Mouse (Mus musculus): ENCODE results near the gene Dennd4a. TPM values are rescaled to one million over a fixed set of nuclear protein-coding genes. Genes with fewer than 3 reads are reported as not detected.

Dennd4a gene
- total RNA-seq, 2 experiments from 2014 or later: 7.7 to 8.4 TPM

DNA sequence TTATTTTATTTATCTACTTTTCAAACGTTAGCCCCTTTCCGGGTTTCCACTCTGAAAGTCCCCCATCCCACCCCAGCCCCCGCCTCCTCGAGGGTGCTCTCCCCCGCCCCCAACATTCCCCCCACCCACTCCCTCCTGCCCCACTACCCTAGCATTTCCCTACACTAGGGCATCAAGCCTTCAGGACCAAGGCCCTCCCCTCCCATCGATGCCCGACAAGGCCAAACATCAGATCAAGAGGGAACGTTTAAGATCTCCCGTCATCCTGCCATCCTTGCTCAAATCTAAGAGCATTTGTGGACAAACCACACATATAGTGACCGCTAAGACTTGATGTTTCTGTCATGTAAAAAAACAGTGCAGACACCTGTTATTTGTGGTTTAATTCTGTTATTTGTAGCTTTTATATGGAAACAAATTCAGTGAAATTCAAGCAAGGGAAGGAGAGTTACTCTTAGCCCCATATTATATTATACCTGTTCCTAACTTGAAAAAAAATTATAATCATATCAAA is 21.2 kb upstream of the Dennd4a start:
- DNase-seq: no peak
- intact Hi-C loops (cut with DNase I): no loop called here

DNA sequence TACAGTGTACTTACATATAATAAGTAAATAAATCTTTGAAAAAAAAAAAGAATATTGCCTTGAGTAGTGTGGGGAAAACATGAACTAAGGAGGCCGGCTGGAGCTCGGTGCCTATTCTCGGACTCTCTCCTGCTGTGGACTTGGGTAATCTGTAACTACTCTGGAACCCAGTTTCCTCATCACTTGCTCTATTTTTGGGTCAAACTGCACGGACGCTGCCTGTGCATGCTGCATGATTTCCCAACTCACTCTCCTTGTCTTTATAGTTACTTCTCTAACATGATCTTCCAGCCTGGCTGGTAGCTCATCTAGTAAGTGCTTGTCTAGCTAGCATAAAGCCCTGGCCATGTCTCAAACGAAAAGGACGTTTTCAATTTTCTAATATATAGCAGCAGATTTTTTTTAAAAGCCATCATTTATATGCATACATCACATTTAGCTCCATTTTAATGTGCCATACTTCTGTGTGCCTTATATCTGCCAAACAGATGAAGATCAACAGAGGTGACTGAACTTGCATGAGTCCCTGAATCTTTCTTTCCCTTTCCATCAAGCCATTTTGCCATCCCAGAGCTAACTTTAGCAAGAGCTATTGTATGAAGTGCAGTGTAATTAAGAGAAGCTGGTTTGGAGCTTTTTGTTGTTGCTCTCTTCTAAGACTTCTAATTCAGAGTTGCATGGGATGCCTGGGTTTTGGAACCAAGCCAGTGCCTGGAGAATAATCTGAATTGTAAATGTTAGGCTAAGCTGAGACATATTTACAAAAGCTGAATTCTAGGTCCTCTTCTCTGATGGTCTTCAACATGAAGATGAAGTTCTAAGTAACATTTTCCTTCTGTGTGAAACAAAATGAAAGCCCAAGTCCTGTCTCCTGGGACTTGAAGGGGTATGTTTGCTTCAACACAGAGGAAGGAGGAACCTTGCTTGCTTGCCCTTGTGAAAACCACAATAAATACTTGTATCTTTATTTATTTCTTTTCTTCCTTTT is 20.2 kb upstream of the Dennd4a start:
- DNase-seq: no peak
- intact Hi-C loops (cut with DNase I): no loop called here

- intact Hi-C loops (cut with DNase I): no loop called here
- DNase-seq: no peak
Observed at GRCm38 (mm10) chr9:64791676-64792075, 19.5 kb upstream of the Dennd4a start.

- no peak for DNase-seq
- intact Hi-C loops (cut with DNase I): no loop called here
Observed at GRCm38 (mm10) chr9:64792379-64793274, 18.5 kb upstream of the Dennd4a start.

GRCm38 (mm10) chr9:64793275-64793590 is 17.9 kb upstream of the Dennd4a start:
- no peak for DNase-seq
- intact Hi-C loops (cut with DNase I): no loop called here

GRCm38 (mm10) chr9:64793794-64794193 is 17.3 kb upstream of the Dennd4a start:
- intact Hi-C loops (cut with DNase I): no loop called here
- no peak for DNase-seq

DNA sequence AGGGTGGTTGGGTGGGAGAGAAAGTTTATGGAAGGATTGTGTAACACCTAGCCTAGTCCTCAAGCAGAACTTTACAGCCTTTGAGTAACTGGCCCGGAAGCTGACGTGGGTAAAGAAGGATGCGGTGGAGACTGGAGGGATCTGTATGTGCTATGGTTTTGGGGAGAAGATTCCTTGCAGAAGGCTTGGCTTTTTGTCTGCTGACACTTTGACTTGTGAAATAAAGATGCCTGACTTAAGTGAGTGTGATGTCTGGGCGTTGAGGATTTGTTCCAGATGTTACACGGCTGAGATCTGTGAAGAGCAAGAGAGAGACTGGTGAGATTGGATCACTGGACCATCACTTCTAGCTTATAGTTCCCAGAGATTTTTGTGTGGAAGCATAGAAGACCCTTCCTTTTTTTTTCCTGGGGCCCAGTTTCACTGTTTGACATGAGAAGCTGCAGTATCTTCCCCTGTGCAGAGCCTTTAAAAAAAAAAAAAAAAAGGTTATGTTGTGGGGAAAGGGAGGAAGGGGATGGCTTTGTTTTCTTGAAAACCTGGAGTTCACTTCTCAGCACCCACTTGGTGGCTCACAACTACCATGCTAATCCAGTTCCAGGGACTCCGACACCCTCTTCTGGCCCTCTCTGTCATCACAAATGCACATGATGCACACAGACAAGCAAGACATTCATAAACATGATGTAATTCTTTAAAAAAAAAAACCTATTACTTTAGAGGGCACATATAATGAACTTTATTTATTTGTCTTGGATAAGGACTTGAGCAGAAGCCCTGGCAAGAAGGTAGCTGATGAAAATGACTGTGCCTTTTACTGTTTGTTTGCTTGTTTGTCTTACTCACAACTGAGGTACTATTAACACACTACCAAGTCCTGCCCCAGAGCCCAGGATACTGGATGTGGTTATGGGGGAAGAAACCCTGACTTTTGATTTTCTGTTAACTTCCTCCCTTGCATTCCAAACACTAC is 16.4 kb upstream of the Dennd4a start:
- intact Hi-C loops (cut with DNase I): no loop called here
- no peak for DNase-seq

DNA sequence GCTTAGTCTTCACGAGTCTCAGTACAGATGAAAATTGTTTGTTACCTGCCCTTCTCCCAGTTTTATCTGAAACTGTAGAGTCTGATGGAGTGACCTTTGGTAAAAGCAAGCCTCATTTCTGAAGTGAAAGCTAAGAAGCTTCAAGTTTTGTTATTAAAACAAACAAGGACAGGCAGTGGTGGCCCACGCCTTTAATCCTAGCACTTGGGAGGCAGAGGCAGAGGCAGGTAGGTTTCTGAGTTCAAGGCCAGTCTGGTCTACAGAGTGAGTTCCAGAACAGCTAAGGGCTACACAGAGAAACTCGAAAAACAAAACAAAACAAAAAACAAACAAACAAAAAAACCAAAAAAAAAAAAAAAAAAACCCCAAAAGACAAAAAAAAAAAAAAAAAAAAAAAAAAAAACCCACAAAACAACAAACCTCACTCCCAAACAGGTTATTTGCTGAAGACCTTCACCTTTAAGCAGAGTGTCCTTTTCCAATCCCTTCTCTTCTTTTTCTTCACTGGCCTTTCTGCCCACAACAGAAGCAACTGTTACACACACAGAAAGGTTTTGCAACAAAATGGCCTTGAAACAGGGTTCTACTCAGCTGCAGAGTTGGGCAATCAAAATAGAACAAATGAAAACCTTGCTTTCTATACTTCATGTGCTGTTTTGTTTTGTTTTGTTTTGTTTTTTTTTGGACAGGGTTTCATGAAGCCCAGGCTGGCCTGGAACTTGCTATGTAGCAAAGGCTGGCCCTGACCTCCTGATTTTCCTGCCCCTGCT is 15.1 kb upstream of the Dennd4a start:
- intact Hi-C loops (cut with DNase I): no loop called here
- DNase-seq: no peak

DNA sequence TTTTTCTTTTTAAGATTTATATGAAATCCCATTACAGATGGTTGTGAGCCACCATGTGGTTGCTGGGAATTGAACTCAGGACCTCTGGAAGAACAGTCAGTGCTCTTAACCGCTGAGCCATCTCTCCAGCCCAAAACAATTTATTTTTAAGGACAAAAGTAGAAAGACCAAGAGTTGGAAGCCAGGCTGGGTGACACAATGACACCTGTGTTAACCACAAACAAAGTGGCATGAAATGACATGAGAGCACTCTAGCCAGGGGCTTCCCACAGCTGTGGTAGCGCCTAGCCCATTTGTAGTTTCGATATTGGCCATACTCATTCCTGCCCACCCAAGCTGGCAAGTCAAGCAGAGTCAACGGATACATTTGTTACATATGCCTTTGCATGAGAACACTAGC is 13.7 kb upstream of the Dennd4a start:
- intact Hi-C loops (cut with DNase I): no loop called here
- DNase-seq: no peak

- DNase-seq: no peak
- intact Hi-C loops (cut with DNase I): no loop called here
Observed at GRCm38 (mm10) chr9:64798099-64798498, 13.0 kb upstream of the Dennd4a start.

DNA sequence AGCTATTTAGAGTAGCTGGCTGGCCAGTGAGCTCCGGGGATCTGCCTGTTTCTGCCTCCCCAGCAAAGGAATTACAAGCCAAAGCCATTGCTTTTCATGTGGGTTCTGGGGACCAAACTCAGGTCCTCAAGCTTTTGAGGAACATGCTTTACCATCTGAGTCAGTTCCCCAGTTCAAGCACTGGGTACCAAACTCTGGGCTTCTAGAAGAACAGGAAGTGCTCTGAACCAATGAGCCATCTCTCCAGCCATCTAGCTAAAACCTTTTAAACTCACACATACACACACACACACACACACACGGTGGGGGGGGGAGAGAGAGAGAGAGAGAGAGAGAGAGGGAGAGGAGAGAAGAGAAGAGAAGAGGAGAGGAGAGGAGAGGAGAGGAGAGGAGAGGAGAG is 12.3 kb upstream of the Dennd4a start:
- intact Hi-C loops (cut with DNase I): no loop called here
- DNase-seq: no peak

DNA sequence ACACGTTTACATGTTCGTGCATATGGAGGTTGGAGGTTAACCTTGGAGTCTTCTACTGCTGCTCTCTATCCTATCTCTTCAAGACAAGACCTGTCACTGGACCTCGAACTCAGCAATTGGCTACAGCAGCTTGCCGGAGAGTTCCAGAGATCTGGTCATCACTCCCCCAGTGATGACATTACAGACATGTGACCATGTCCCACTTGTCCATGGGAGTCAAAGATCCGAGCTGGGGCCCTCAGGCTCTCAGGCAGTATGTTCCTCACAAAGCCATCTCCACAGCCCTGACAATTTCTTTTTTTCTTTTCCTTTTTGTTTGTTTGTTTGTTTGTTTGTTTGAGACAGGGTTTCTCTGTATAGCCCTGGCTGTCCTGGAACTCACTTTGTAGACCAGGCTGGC is 11.6 kb upstream of the Dennd4a start:
- DNase-seq: no peak
- intact Hi-C loops (cut with DNase I): no loop called here

DNA sequence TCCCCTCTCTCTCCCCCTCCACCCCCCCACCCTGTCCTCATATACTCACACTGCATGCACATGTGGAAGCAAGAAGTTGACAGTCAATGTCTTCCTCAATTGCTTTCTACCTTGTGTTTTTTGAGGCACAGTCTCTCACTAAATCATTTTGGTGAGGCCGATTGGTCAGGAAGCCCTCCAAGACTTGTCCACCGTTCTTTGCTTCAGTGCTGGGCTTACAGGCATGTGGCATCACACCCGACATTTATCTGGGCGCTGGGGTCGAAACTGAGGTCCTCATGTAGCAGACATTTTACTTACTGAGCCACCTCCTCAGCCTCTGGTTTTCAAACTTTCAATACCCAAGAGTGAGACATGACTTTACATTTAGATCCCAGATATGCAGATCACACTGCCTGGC is 8.6 kb upstream of the Dennd4a start:
- no peak for DNase-seq
- intact Hi-C loops (cut with DNase I): no loop called here

GRCm38 (mm10) chr9:64803373-64804214 is 7.5 kb upstream of the Dennd4a start:
- intact Hi-C loops (cut with DNase I): no loop called here
- DNase-seq: no peak

DNA sequence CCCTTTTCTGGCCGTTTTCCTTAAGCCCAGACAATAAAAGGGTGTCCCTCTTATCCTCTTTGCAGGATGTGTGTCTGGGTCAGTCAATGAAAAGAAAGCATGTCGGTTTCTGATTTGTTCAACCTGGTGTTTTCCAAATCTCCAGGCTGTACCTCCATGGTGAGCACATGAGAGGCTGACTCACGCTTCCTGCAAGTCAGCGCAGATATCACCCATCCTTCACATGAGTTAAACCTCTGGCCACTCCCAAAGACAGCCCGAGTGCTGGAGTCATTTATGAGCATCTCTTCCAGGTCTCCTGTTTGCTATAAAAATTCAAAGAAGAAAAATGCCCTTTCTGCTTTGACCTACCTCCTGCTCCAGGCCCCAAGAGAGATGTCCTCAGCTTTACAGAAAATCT is 5.3 kb upstream of the Dennd4a start:
- intact Hi-C loops (cut with DNase I): no loop called here
- DNase-seq: no peak

DNA sequence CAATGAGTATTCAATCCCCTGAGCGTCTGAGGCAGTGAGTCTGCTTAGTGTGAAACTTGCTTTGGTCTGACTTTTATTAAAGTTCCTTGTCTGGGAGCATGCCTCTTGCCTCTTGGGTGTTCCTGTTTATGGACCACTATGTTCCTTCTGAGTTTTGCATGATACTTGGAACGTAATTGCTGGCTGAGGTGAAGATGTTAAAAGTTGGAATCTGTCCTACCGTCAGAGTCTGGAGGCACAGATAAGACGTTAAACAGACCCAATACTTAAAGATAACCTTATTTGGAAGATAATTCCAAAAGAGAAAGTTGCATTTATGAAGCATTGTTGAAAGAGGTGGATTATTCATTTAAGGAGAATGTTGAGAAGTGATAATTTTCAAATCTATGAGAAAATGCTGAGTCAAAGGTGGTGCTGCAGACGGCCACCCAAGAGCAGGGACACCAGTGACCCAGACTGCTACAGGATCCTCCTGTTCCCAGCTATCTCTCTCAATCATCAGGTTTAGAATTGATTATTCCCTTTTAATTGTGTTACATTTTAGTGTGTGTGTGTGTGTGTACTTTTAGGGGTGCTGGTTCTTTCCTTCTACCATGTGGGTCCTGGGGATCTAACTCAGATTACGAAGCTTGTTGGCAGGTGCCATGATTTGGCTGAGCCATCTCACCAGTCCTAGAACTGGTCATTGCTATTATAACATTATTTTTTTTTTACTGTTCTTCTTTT is 4.6 kb upstream of the Dennd4a start:
- intact Hi-C loops (cut with DNase I): no loop called here
- no peak for DNase-seq

DNA sequence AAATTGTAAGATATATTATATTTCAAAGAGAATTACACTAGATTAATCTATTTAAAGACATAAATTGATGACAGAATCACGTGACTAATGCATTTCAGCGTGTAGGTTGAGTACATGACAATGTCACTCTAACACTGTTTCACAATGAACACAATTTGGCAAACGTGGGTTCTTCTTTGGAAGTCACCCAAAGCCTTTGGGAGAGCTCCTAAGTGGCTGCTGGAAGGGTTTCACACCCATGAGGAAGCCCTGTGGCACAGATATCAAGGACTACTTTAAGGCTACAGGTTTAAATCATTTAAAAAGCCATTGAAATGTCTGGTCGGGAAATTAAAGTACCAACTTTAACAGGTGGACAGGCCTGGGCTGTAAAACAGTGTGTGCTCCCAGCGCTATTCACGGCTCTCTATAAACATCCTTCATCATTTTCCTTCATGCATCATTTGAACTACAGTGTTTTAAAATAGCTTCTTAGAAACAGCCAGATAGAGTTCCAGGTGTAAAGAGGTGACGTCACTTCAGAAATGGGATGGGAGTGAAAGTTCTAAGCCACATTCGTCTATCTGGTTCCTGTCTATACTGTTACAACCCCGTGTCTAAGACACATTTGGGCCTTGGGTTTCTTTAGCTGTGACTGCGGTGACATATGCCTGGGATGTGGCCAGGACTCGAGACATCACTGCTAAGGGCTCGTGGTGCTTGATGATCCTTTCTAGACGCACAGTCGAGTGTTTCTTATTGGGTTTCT is 3.9 kb upstream of the Dennd4a start:
- DNase-seq: no peak
- intact Hi-C loops (cut with DNase I): no loop called here

Measured in heart, postnatal 36 days (tissue).